Mouse (Mus musculus) hindbrain, embryonic 10.5 days (tissue): ENCODE data around the gene 1110002E22Rik. TPM values are rescaled to one million over a fixed set of nuclear protein-coding genes. Genes with fewer than 3 reads are reported as not detected.

Experiments
- DNase-seq: peaks from one replicate; pipeline ENCODE4 v3.0.0-alpha.2; 2017; ENCODE audit warnings: low spot score
- H3K27ac ChIP-seq: fragments of 300-500 bp; sonication (generic); 2 replicates; pipeline ENCODE4 v1.5.1; 2016; ENCODE audit warnings: mild to moderate bottlenecking, moderate library complexity
- H3K27me3 ChIP-seq: fragments of 300-500 bp; sonication (generic); 2 replicates; pipeline ENCODE4 v1.6.1; 2016; ENCODE audit warnings: mild to moderate bottlenecking; ENCODE audit not compliant: poor library complexity, insufficient read depth, severe bottlenecking
- H3K36me3 ChIP-seq: fragments of 300-500 bp; sonication (generic); 2 replicates; pipeline ENCODE4 v1.6.1; 2016; ENCODE audit warnings: mild to moderate bottlenecking, moderate library complexity
- H3K4me1 ChIP-seq: fragments of 300-500 bp; sonication (generic); replicated peaks from 2 replicates; pipeline ENCODE4 v1.6.1; 2016; ENCODE audit warnings: mild to moderate bottlenecking
- H3K4me3 ChIP-seq: fragments of 300-500 bp; sonication (generic); 2 replicates; pipeline ENCODE4 v1.5.1; 2016; ENCODE audit warnings: mild to moderate bottlenecking, moderate library complexity
- H3K9me3 ChIP-seq: fragments of 300-500 bp; sonication (generic); 2 replicates; pipeline ENCODE4 v1.6.1; 2016; ENCODE audit warnings: mild to moderate bottlenecking, moderate library complexity
- WGBS: fragments of 180-500 bp; shearing (Covaris S2); methylation state at CpG from one replicate; pipeline ENCODE4 v1.1.7; 2016; 5-methylcytosine and 5-hydroxymethylcytosine counted together
- polyA plus RNA-seq: library from polyadenylated mRNA; unstranded; fragments of >200 nt; fragmentation: Nextera tagmentation; extraction: Ambion mirVana; gene quantifications from 2 replicates; pipeline ENCODE4 v1.2.1, GENCODE M21; 2016

1110002E22Rik gene
- polyA plus RNA-seq, 1 experiment from 2014 or later = 0.18 TPM

DNA sequence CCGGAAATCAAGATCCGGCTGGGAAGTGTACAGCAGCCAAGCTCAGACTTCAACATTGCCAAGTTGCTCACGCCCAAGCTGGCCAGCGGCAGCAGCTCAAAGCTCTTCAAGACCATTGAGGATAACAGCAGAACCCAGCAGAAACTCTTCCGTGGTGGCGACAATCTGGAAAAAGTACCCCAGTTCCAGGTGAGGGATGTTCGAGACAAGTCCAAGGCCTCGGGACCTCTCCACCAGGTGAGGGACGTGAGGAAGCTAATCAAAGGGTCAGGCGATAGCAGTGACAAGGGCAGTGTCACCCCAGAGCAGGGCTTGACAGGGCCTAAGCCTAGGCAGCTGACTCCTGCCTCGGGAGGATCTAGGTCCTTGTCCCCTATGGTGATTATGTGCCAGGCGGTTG lies 3.3 kb downstream of the 1110002E22Rik start:
- no peak for DNase-seq
- Histone ChIP-seq H3K36me3 (no peaks in the 10 kb centered on the region), H3K4me1 (peaks cover 51% of the 10 kb centered on the region), H3K4me3 (no peak overlapping the region), H3K9me3 (no peaks in the 10 kb centered on the region), H3K27ac (no peak overlapping the region), H3K27me3 (peaks cover 16% of the 10 kb centered on the region; the same call in 1 of the 2 replicates)
- 94% methylated on average over 12 of the region's 12 CpGs for WGBS

DNA sequence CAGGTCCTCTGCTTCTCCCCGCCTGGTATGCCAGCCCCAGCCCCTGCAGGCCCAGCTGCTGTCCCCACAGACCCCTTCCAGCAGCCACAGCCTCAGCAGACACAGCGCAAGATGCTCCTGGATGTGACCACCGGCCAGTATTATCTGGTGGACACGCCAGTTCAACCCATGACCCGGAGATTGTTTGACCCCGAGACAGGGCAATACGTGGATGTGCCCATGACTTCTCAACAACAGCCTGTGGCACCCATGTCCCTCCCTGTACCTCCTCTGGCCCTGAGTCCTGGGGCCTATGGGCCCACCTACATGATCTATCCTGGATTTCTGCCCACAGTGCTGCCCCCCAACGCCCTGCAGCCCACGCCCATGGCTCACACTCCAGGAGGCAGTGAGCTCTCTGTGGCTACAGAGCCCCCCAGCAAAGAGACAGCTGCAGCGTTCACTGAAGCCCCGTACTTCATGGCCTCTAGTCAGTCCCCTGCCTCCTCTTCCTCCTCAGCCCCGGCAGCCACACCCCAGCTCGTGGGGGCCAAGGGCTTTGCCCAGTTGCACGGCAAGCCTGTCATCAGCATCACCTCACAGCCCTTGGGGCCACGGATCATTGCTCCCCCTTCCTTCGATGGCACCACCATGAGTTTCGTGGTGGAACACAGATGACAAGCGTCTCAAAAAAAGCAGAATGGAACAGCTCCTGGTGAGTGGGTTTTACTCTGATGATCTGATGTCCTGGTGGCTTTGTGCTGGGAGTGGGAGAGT lies 5.1 kb downstream of the 1110002E22Rik start:
- Histone ChIP-seq H3K36me3 (no peaks in the 10 kb centered on the region), H3K9me3 (no peaks in the 10 kb centered on the region), H3K4me1 (peaks cover 46% of the 10 kb centered on the region), H3K27ac (peak overlapping the region; percentile 79), H3K27me3 (peaks cover 16% of the 10 kb centered on the region; the same call in 1 of the 2 replicates), H3K4me3 (no peak overlapping the region)
- WGBS = 60% methylated on average over 18 of the region's 18 CpGs
- peak; percentile 9 for DNase-seq

DNA sequence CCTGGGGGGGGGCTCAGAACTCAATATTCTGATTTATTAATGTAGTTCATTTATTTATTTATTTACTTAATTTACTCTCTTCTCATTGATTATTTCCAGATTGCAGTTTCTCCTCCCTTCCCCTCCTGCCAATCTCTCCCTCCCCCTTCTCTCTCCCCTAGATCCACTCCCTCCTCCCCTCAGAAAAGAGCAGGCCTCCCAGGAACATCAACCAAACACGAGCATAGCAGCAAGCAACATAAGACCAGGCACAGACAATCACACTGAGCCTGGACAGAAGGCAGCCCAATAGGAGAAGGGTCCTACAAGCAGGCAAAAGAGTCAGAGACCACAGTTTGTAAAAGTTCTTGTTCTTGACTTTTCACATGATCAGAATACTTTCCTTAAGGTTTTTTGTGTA lies 6.2 kb downstream of the 1110002E22Rik start:
- WGBS = 8% methylated on average over 1 of the region's 1 CpGs
- Histone ChIP-seq H3K9me3 (no peaks in the 10 kb centered on the region), H3K4me3 (no peak overlapping the region), H3K4me1 (peaks cover 35% of the 10 kb centered on the region), H3K36me3 (no peaks in the 10 kb centered on the region), H3K27me3 (peaks cover 16% of the 10 kb centered on the region; the same call in 1 of the 2 replicates), H3K27ac (no peak overlapping the region; the same call in 1 of the 2 replicates)
- peak; percentile 16 for DNase-seq

DNA sequence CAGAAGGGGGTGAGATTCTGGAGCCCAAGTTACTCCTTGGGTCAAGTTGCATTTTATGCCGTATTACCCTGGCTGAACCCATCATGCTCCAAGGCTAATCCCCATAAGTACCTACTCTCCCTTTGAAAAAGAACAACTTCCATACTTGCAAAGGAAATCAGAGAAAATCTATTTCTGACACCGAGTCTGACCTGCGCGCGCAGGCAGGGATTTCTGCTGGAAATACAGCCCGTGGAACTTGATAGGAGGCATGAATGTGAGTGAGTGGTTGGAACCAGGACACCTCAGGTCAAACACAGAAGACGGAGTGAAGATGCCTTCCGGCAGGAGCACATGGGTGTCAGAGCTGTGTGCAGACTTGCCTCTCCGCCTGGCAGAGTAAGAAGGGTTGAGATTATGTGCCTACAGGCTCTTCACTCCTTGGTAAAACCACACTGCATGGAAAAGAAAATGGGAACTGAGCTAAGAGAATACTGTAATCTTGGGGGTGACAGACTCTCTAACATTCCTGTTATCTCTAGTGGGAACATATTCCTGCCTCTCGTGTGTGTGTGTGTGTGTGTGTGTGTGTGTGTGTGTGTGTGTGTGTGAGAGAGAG lies 6.7 kb downstream of the 1110002E22Rik start:
- no peak for DNase-seq
- H3K4me3 ChIP-seq = no peak overlapping the region
- H3K27ac ChIP-seq = no peak overlapping the region
- whole genome bisulfite sequencing = 82% methylated on average over 10 of the region's 10 CpGs
- peaks cover 29% of the 10 kb centered on the region for H3K4me1 ChIP-seq
- peaks cover 16% of the 10 kb centered on the region; the same call in 1 of the 2 replicates for H3K27me3 ChIP-seq
- no peaks in the 10 kb centered on the region for H3K36me3 ChIP-seq
- H3K9me3 ChIP-seq = no peaks in the 10 kb centered on the region

DNA sequence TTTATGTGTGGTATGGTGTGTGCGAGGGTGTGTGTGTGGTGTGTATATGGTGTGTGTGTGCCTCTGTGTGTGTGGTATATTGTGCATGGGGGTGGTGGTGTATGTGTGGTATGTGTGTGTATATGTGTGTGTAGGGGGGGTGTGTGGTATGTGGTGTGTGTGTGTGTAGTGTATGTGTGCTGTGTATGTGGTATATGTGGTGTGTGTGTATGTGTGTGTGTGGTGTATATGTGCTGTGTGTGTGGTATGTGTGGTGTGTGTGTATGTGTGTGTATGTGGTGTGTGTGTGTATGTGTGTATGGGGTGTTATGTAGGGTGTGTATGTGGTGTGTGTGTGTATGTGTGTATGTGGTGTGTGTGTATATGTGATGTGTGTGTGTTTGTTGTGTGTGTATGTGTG lies 9.4 kb downstream of the 1110002E22Rik start:
- H3K36me3 ChIP-seq = no peaks in the 10 kb centered on the region
- no peak overlapping the region for H3K27ac ChIP-seq
- no peak for DNase-seq
- H3K4me3 ChIP-seq = no peak overlapping the region
- H3K4me1 ChIP-seq = peaks cover 25% of the 10 kb centered on the region
- no peaks in the 10 kb centered on the region for H3K9me3 ChIP-seq
- WGBS = 97% methylated on average over 1 of the region's 1 CpGs
- peaks cover 9% of the 10 kb centered on the region; the same call in 1 of the 2 replicates for H3K27me3 ChIP-seq

DNA sequence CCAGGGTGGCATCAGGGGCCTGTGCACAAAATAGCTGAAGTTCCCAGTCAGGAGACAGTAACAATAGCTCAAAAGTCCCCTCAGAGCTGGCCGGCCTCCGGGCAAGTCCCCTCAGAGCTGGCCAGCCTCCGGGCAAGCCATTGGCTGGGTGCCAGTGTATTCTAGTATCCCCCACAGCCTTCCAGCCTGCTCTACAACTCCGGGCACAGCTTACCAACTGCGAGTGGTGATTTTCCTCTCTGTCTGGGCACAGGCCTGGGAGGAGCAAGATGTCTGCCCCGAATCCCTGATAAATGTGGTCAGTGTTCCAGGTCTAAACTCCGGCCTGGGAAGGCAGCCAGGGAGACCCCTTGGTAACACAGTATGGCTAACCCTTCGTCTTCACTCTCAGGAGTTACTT lies 10.4 kb downstream of the 1110002E22Rik start:
- DNase-seq = no peak
- no peak overlapping the region for H3K27ac ChIP-seq
- H3K27me3 ChIP-seq = no peaks in the 10 kb centered on the region
- H3K4me3 ChIP-seq = no peak overlapping the region
- H3K4me1 ChIP-seq = peaks cover 15% of the 10 kb centered on the region
- no peaks in the 10 kb centered on the region for H3K36me3 ChIP-seq
- WGBS = 82% methylated on average over 8 of the region's 8 CpGs
- no peaks in the 10 kb centered on the region for H3K9me3 ChIP-seq

DNA sequence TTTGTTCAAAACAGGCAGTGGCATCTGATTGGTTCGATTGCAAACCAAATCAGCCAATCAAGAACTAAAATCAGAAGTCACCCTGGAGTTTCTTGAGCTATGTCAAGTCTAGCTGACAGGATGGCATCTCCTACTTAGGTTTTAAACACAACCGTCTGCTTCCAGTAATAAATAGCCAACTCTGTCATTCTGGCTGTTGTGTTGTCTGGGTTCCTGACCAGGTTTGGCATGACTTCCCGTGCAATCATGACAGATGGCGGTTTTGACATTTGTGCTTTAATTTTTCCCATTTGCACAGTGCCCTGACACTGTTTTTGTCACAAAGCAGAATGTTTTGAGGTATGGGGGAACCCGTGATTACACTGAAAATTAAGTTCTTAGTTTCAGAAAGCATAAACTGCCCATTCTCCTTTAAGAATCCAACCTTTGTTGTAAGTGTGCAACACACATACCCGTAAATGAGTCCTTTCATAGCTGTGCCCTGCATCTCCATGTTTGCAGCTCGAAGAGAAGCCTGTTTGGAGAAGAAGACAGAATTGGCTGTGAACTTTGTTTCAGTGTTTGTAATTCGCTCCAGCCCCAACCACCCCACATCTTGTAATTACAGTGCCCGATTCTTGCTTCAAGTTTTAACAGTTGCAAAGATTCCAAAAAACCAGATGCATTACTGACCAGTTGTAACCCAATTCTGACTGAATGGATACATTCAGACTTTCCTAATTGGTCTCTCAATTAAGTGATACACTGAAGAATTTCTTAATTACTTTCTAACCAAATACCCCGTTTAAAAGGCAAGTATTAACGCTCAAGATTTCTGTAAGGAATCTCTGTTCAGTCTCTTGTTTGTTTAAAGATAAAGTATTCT lies 12.9 kb downstream of the 1110002E22Rik start:
- no peak overlapping the region for H3K4me3 ChIP-seq
- WGBS = 86% methylated on average over 11 of the region's 11 CpGs
- DNase-seq = no peak
- no peaks in the 10 kb centered on the region for H3K4me1 ChIP-seq
- H3K36me3 ChIP-seq = no peaks in the 10 kb centered on the region
- H3K9me3 ChIP-seq = no peaks in the 10 kb centered on the region
- no peak overlapping the region for H3K27ac ChIP-seq
- no peaks in the 10 kb centered on the region for H3K27me3 ChIP-seq

DNA sequence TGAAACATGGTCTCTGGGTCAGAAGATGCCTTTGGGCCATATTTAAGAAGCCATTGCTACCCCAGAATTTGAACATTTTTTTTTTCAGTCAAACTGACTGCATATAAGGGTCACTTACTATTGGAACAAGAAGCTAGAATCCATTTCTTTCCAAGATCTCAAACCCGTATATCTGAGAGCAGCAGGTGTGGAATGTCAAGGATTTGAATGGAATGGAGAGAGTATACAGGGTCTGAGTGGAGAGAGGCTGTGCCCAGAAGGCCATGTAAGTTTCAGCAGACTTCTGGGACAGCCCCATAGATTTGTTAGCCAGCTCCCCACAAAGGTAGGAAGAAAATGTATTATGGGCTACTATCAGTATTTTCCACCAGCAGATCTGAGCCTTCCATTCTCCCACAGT lies 13.8 kb downstream of the 1110002E22Rik start:
- Histone ChIP-seq H3K27me3 (no peaks in the 10 kb centered on the region), H3K4me1 (no peaks in the 10 kb centered on the region), H3K27ac (no peak overlapping the region), H3K36me3 (no peaks in the 10 kb centered on the region), H3K9me3 (no peaks in the 10 kb centered on the region), H3K4me3 (no peak overlapping the region)
- 81% methylated on average over 1 of the region's 1 CpGs for WGBS
- DNase-seq = no peak

DNA sequence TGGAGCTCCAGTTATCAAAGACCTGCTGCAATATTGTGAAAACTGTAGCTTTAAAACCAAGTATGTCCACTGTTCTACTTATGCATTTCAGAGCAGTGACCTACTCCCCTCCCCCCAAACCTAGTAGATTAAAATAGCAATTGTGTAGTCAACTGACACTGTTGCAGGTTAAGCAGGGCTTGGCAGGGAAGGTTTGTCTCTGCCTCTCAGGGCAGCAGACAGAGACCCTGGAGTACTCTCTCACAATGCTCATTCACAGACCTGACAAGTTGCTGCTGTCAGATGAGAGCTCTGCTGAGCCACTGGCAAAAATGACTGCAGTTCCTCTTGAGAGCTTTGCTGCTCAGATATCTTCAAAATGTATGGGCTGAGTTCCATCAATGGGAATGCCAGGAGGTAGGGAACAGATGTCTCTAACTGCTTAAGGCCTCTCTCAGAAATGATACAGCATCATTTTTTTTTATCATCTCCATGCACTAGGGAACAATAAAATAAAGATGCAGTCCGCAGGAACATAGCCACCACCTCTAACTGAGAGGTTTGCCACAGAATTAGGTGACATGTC lies 18.3 kb downstream of the 1110002E22Rik start:
- Histone ChIP-seq H3K4me3 (no peak overlapping the region), H3K36me3 (no peaks in the 10 kb centered on the region), H3K4me1 (peaks cover 3% of the 10 kb centered on the region), H3K27ac (no peak overlapping the region), H3K27me3 (no peaks in the 10 kb centered on the region; the same call in 1 of the 2 replicates), H3K9me3 (no peaks in the 10 kb centered on the region)
- 97% methylated on average over 1 of the region's 1 CpGs for whole genome bisulfite sequencing
- DNase-seq = no peak

DNA sequence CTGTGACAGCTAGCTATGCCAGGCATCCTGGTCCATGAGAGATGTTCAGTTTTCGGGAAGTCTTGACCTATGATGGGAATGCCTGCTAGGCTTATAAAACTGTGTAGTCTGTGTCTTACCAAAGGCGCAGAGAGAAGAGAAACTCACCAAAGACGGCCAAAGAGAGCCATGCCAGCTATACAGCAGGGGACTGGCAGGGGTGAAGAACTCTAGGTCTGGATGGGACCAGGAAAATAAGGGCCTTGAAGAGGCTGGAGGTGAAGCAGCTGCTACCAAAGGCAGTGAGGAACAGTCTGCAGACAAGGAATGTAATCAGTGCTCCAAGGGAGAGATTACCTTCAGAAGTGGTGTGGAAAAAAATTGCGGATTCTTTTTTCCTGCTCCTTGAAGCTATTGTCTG lies 19.0 kb downstream of the 1110002E22Rik start:
- H3K9me3 ChIP-seq = no peaks in the 10 kb centered on the region
- H3K27ac ChIP-seq = no peak overlapping the region
- H3K4me3 ChIP-seq = no peak overlapping the region
- no peak for DNase-seq
- WGBS = 70% methylated on average over 4 of the region's 4 CpGs
- no peaks in the 10 kb centered on the region; the same call in 1 of the 2 replicates for H3K27me3 ChIP-seq
- H3K36me3 ChIP-seq = no peaks in the 10 kb centered on the region
- H3K4me1 ChIP-seq = peaks cover 3% of the 10 kb centered on the region

DNA sequence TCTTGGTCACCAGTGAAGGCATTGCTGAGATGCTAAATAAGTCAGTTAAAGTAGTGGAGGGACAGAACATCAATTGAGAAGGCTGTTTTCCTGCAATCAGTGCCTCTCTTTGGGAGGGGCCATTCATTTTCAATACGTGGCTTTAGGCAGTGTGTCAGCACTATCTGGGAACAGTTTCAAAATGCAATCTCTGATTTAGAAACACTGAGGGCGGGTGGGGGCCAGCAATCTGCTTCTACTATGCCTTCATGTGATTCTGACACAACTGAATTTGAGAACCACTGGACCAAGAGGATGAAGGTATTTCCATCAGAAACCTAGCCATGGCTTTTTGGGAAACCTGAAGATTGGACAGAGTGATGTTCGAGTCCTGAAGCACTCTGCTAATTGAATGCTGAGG lies 30.4 kb downstream of the 1110002E22Rik start:
- Histone ChIP-seq H3K4me3 (no peak overlapping the region), H3K36me3 (0 out of 2 replicates have a peak, but pooled peaks cover 5% of the 10 kb centered on the region), H3K27ac (no peak overlapping the region), H3K9me3 (no peaks in the 10 kb centered on the region), H3K4me1 (peaks cover 12% of the 10 kb centered on the region; the same call in 1 of the 2 replicates), H3K27me3 (no peaks in the 10 kb centered on the region)
- no peak for DNase-seq
- WGBS = 89% methylated on average over 3 of the region's 3 CpGs

DNA sequence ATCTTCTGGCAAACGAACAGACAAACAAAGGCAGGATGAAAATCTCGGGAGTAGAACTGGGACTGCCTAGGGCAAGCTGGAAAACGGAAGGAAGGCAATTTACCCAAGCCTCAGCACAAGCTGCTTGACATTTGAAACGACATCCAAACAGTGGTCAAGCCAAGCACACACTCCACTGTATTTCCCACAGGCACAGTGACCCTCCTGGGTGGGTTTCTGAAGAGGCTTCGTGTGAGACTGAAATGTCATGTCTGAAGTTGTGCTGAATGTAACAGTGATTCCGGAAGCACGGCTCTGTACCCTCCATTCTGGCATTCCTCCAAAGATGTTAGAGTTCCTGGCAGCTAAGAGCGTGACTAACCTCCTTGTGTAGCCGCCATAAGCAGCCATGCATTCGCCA lies 30.9 kb downstream of the 1110002E22Rik start:
- H3K4me1 ChIP-seq = peaks cover 12% of the 10 kb centered on the region; the same call in 1 of the 2 replicates
- no peaks in the 10 kb centered on the region for H3K27me3 ChIP-seq
- no peaks in the 10 kb centered on the region for H3K9me3 ChIP-seq
- H3K36me3 ChIP-seq = 0 out of 2 replicates have a peak, but pooled peaks cover 5% of the 10 kb centered on the region
- DNase-seq = no peak
- H3K27ac ChIP-seq = no peak overlapping the region
- 82% methylated on average over 10 of the region's 10 CpGs for WGBS
- H3K4me3 ChIP-seq = no peak overlapping the region
